Mouse (Mus musculus) embryonic fibroblast, embryonic 13.5 days (primary cell): ENCODE measurements around the gene Esp15. TPM values are rescaled to one million over a fixed set of nuclear protein-coding genes. Genes with fewer than 3 reads are reported as not detected.
"Not testable (repeated sequence)": the region's sequence is repeated elsewhere in the genome, so short reads cannot be mapped to it uniquely, and the experiment has no call there.

Source experiments
- H3K27ac ChIP-seq: 2 replicates; pipeline ENCODE4 v1.5.1; 2012; ENCODE audit warnings: low read length, control low read depth, inconsistent platforms; ENCODE audit not compliant: insufficient read depth
- H3K4me1 ChIP-seq: 2 replicates; pipeline ENCODE4 v1.6.1; 2011; ENCODE audit warnings: low read length; ENCODE audit not compliant: control insufficient read depth, insufficient read depth
- H3K4me3 ChIP-seq: 2 replicates; pipeline ENCODE4 v1.5.1; 2011; ENCODE audit warnings: mild to moderate bottlenecking, control low read depth, low read length; ENCODE audit not compliant: insufficient read depth
- CTCF ChIP-seq: IDR thresholded peaks from 2 replicates; pipeline ENCODE4 v1.5.1; 2011; ENCODE audit warnings: mild to moderate bottlenecking, control low read depth, low read length, moderate library complexity, borderline replicate concordance; ENCODE audit not compliant: insufficient read depth
- POLR2A ChIP-seq: IDR thresholded peaks from 2 replicates; pipeline ENCODE4 v1.6.1; 2011; ENCODE audit warnings: low read depth, mild to moderate bottlenecking, control low read depth, low read length, moderate library complexity
- polyA plus RNA-seq: library from polyadenylated mRNA; stranded (reverse); fragments of >200 nt; gene quantifications from 2 replicates; pipeline ENCODE4 v1.2.4, GENCODE M21; 2011; ENCODE audit warnings: low read depth; ENCODE audit not compliant: missing spikeins, insufficient read length

Esp15 gene
- not detected in 2 replicates for polyA plus RNA-seq

DNA sequence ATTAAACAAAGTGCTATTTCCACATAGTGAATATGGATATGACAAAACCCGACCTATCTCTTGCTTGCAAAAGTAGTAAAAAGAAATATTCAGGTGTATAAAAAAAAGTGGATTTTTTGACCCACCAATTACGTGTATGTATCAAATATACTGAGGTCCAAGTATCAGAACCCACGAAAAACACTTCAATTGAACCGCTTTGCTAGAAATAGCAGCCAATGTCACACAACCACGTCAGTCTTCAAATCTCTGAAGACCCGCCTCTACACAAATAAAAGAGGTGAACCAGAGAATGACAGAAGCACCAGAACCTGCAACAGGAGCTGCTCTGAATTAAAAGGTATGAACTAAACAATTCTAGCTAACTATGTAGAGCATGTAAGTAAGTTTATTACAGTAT lies at the start of gene Esp15:
Esp15 (plus strand) TSS at position 301 of the 400 bp plus-strand sequence.
- not testable (repeated sequence) for H3K4me1 ChIP-seq, H3K4me3 ChIP-seq, H3K27ac ChIP-seq

DNA sequence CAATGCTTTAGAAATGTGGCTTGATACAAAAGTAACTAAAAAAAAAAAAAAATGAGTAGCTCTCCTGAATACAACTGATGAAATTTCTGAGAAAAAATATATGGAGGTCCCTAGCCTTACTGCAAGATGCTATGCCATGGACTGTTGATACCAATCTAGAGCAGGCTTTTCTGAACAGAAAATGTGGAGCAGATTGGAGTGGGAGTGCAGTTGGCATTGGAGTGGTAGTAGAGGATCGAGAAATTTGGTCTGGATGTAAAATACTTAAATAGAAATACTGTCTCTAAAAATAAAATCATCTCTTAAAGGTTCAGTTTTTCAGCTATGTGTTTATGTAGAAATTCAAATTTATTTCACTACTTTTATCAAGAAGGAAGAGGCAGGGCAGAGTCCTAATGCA lies 49.2 kb upstream of the Esp15 start:
- no peak overlapping the region for H3K27ac ChIP-seq
- H3K4me1 ChIP-seq, result no peaks in the 10 kb centered on the region
- TF ChIP-seq POLR2A, result no peak
- no peak for TF ChIP-seq CTCF
- H3K4me3 ChIP-seq, result no peak overlapping the region

Other genes with a start within 250 kb of the Esp15 start
- not detected in 2 replicates for gene Esp18, start 234.6 kb upstream of the Esp15 start, polyA plus RNA-seq
- not detected in 2 replicates for gene Esp16, start 104.8 kb upstream of the Esp15 start, polyA plus RNA-seq